Mouse (Mus musculus): ENCODE results near the gene Pitpnm2. TPM values are rescaled to one million over a fixed set of nuclear protein-coding genes. Genes with fewer than 3 reads are reported as not detected.

Gene Pitpnm2
- polyA plus RNA-seq, 1 experiment from 2014 or later = 9.8 TPM

DNA sequence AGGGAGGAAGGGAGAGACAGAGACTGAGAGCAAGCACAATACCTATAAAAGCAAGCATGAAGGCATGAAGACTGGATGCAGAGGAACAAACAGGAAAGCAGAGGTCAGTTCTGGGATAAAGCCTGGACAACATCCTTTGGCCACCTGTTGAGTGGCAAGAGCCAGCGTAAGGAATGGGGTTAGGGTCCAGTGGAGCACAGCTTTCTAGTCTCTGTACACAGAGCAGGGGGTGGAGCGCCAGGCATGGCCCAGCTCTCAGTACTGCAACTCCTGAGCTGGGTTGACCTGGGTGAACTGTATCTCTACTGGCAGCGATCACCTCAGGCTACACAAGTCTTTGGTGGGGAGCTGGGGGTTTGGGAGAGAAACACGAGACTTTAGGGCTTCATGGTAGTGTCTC lies 77.3 kb downstream of the Pitpnm2 start:
- H3K9ac ChIP-seq = no peak overlapping the region
- ATAC-seq (ENCODE audit: insufficient read depth) (no peak), DNase-seq (no peak)
- H3K4me1 ChIP-seq (ENCODE audit: insufficient read depth) = peaks cover 8% of the 10 kb centered on the region
- WGBS = 90% methylated on average over 4 of the region's 4 CpGs
- H3K27me3 ChIP-seq (ENCODE audit: insufficient read depth, low read length) = no peaks in the 10 kb centered on the region
- TF ChIP-seq CTCF (IDR thresholded peaks at IDR 0.05; ENCODE audit: low read depth) = no peak
- H3K4me2 ChIP-seq = no peak overlapping the region
- H3K9me3 ChIP-seq (ENCODE audit: low read depth, low read length) = no peaks in the 10 kb centered on the region
- no peaks in the 10 kb centered on the region for H3K36me3 ChIP-seq (ENCODE audit: insufficient read depth)
- no peak overlapping the region for H3K4me3 ChIP-seq (ENCODE audit: low read depth, low read length)
- H3K27ac ChIP-seq (ENCODE audit: low read depth) = no peak overlapping the region; the same call in 1 of the 2 replicates

DNA sequence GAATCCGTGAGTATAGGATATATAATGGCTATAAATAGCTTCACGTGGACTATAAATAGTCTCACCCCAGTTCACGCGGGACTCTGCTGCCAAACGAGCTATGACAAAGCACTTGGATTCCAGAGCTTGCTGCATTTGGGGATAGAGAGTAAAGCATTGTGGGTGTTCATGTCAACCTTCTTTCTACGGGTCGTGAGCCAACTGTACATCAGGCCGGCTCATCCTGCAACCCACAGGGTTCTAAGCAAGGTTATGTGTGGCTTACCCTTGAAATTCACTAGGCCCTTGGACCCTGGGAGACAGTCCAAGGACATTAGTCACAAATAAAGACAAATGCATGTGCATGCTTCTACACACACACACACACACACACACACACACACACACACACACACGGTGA lies 77.8 kb downstream of the Pitpnm2 start:
- WGBS = 44% methylated on average over 9 of the region's 9 CpGs
- Histone ChIP-seq H3K9ac (no peak overlapping the region), H3K4me2 (no peak overlapping the region), H3K9me3 (ENCODE audit: low read depth, low read length) (no peaks in the 10 kb centered on the region), H3K4me1 (ENCODE audit: insufficient read depth) (peaks cover 12% of the 10 kb centered on the region), H3K4me3 (ENCODE audit: low read depth, low read length) (no peak overlapping the region), H3K36me3 (ENCODE audit: insufficient read depth) (no peaks in the 10 kb centered on the region), H3K27me3 (ENCODE audit: insufficient read depth, low read length) (no peaks in the 10 kb centered on the region), H3K27ac (ENCODE audit: low read depth) (no peak overlapping the region)
- DNase-seq (no peak), ATAC-seq (ENCODE audit: insufficient read depth) (no peak)
- no peak for TF ChIP-seq CTCF (IDR thresholded peaks at IDR 0.05; ENCODE audit: low read depth)

DNA sequence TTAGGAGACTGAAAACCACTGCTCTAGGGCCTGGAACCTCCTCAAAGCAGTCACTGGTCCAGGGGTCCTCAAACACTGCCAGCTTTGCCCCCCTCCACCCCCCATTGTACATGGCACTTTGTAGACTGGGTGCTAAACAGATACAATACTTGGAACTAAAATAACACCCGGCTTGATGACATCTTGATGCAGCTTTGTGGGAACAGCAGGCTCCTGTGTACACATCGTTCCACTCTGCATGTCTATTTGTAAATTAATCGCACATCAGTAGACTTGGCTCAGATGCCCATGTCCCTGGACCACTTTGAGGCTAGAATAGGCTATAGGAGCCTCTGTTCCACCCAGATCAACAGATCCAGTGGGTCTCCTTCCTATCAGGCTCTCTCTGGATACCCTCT lies 80.3 kb downstream of the Pitpnm2 start:
- Histone ChIP-seq H3K9ac (no peak overlapping the region), H3K27me3 (ENCODE audit: insufficient read depth, low read length) (no peaks in the 10 kb centered on the region), H3K4me2 (no peak overlapping the region), H3K4me1 (ENCODE audit: insufficient read depth) (peaks cover 24% of the 10 kb centered on the region), H3K9me3 (ENCODE audit: low read depth, low read length) (no peaks in the 10 kb centered on the region), H3K36me3 (ENCODE audit: insufficient read depth) (no peaks in the 10 kb centered on the region), H3K4me3 (ENCODE audit: low read depth, low read length) (no peak overlapping the region), H3K27ac (ENCODE audit: low read depth) (no peak overlapping the region)
- no peak for TF ChIP-seq CTCF (IDR thresholded peaks at IDR 0.05; ENCODE audit: low read depth)
- no peak for DNase-seq
- no peak for ATAC-seq (ENCODE audit: insufficient read depth)
- WGBS = 94% methylated on average over 3 of the region's 3 CpGs

DNA sequence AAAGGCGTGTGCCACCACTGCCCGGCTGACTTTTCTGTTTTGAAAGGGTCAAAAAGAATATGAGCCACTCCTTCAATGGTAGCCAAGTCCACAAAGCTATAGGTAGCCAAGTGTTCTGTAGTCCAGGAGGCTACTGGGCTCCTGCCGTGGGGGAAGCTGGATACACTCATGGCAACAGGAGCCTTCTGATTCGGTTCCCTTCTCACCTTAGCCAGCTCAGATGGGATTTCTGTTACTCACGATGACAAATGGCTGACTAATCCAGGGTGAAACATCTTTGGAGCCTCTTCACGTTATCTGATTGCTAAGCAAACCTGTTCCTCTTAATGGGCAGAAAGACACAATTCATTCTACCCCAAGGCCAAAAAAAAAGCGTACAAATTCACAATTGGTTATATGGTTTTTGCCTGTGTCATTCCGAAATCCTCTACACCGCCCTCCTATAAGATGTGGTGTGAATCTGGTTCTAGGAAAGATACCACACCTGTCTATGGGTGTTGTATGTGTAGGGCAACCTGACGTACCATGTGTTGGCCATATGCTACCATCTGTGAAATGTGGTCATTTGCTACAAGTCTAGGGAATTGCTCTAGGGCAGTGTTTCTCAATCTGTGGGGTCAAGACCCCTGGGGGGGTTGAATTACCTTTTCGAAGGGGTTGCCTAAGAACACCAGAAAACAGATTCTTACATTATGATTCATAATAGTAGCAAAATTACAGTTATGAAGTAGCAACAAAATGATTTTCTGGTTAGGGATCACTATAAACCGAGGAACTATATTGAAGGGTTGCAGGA lies 80.9 kb downstream of the Pitpnm2 start:
- Histone ChIP-seq H3K4me1 (ENCODE audit: insufficient read depth) (peaks cover 24% of the 10 kb centered on the region), H3K9ac (no peak overlapping the region), H3K4me2 (no peak overlapping the region), H3K9me3 (ENCODE audit: low read depth, low read length) (no peaks in the 10 kb centered on the region), H3K27me3 (ENCODE audit: insufficient read depth, low read length) (no peaks in the 10 kb centered on the region), H3K27ac (ENCODE audit: low read depth) (no peak overlapping the region), H3K4me3 (ENCODE audit: low read depth, low read length) (no peak overlapping the region), H3K36me3 (ENCODE audit: insufficient read depth) (no peaks in the 10 kb centered on the region)
- ATAC-seq (ENCODE audit: insufficient read depth) (no peak), DNase-seq (no peak)
- TF ChIP-seq CTCF (IDR thresholded peaks at IDR 0.05; ENCODE audit: low read depth) = no peak
- 78% methylated on average over 12 of the region's 12 CpGs for WGBS

DNA sequence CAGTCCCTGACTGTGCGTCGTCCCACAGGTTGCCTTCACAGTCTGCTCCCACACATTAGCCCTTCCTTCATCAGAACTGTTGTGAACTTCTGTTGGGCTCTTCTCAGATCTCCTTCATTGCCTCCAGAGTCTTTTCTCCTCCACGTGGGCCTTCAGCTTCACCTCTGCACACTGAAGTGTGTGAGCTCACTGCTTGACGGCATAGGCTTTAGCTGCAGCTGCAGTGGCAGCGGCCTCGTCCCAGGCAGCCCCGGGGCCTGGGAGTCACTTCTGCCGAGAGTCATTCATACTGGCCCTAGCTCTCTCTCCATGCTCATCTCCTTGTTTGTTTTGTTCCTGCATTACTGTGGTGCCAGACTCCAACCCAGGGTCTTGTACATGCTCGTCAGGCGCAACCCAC lies 81.9 kb downstream of the Pitpnm2 start:
- Histone ChIP-seq H3K27me3 (ENCODE audit: insufficient read depth, low read length) (no peaks in the 10 kb centered on the region), H3K4me1 (ENCODE audit: insufficient read depth) (peaks cover 20% of the 10 kb centered on the region), H3K4me3 (ENCODE audit: low read depth, low read length) (no peak overlapping the region), H3K27ac (ENCODE audit: low read depth) (peak overlapping the region; percentile 58; the same call in 1 of the 2 replicates), H3K36me3 (ENCODE audit: insufficient read depth) (no peaks in the 10 kb centered on the region), H3K9ac (no peak overlapping the region; the same call in 1 of the 2 replicates), H3K4me2 (no peak overlapping the region), H3K9me3 (ENCODE audit: low read depth, low read length) (no peaks in the 10 kb centered on the region)
- peak; percentile 38 for DNase-seq
- WGBS = 42% methylated on average over 10 of the region's 10 CpGs
- no peak for ATAC-seq (ENCODE audit: insufficient read depth)
- TF ChIP-seq CTCF (IDR thresholded peaks at IDR 0.05; ENCODE audit: low read depth) = no peak

DNA sequence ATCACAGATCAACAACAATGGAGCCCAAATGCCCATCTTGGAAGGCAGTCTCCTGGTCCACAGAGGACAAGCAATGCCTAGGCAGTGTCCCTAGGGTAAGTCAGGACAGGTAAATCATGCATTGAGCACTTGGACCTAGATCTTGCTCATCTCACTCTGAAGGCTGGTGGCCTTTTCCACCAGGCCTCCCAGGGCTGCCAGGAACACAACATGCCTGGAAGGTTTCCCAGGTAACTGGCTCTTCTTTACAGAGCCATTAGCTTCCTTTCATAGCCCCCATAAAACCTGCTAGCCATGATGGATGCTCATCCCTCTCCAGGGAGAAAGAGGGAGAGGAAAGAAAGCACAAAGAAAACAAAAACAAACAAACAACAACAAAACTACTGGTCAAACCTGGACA lies 82.8 kb downstream of the Pitpnm2 start:
- no peak for ATAC-seq (ENCODE audit: insufficient read depth)
- H3K27me3 ChIP-seq (ENCODE audit: insufficient read depth, low read length) = no peaks in the 10 kb centered on the region
- H3K4me3 ChIP-seq (ENCODE audit: low read depth, low read length) = no peak overlapping the region
- no peak overlapping the region for H3K27ac ChIP-seq (ENCODE audit: low read depth)
- peaks cover 26% of the 10 kb centered on the region for H3K4me1 ChIP-seq (ENCODE audit: insufficient read depth)
- H3K4me2 ChIP-seq = no peak overlapping the region
- H3K36me3 ChIP-seq (ENCODE audit: insufficient read depth) = no peaks in the 10 kb centered on the region
- DNase-seq = no peak
- no peaks in the 10 kb centered on the region for H3K9me3 ChIP-seq (ENCODE audit: low read depth, low read length)
- no peak for TF ChIP-seq CTCF (IDR thresholded peaks at IDR 0.05; ENCODE audit: low read depth)
- H3K9ac ChIP-seq = no peak overlapping the region

DNA sequence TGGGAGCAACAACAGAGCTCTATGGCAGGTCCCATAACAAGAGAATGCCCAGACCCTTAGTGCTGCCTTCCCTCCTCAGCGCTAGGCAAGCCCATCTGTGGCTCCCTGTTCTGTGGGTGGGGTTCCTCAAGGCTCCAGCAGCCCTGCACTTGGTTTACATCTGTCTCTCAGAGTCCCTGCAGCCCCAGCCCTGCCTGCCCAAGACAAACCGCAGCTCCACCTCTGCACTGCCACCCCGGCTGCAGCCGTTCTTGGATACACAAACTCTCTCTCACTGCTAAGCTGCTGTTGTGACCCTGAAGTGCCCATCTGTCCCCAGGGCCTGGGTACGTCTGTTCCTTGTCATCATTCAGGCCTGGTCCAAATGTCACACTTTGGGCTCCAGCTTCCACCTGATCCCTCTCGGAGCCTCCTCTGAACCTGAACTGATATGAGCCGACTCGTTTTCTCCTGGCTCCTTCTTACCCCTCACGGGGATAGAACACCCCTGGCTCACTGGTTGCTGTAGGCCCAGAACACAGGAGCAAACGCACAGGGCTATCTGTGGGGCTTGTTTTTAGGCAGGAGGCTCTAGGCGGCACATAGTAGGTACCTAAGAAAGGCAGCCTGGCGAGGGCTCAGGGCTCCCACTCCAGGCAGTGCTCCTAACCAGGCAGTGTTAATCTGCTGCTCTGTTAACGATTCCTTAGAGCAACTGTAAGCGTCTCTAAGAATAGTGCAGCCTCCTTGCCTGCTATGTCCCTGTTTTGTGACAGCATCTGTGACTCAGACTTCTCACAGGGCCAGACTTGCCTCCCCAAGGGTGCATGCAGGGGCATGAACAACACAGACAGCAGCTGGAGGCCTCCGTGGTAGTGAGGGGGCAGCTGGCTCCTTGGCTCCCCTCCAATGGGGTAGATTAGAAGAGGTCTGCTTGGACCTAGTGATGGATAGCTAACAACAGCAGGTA lies 83.7 kb downstream of the Pitpnm2 start:
- WGBS = 36% methylated on average over 15 of the region's 15 CpGs
- ATAC-seq (ENCODE audit: insufficient read depth) = 0 out of 2 replicates have a peak, but pooled peaks have one; percentile 9
- peaks cover 26% of the 10 kb centered on the region for H3K4me1 ChIP-seq (ENCODE audit: insufficient read depth)
- no peak overlapping the region for H3K4me2 ChIP-seq
- no peaks in the 10 kb centered on the region for H3K36me3 ChIP-seq (ENCODE audit: insufficient read depth)
- H3K9me3 ChIP-seq (ENCODE audit: low read depth, low read length) = no peaks in the 10 kb centered on the region
- TF ChIP-seq CTCF (IDR thresholded peaks at IDR 0.05; ENCODE audit: low read depth) = no peak
- H3K9ac ChIP-seq = no peak overlapping the region
- 0 out of 2 replicates have a peak overlapping the region, but pooled peaks have one; percentile 42 for H3K27ac ChIP-seq (ENCODE audit: low read depth)
- DNase-seq = peak; percentile 25
- no peaks in the 10 kb centered on the region for H3K27me3 ChIP-seq (ENCODE audit: insufficient read depth, low read length)
- H3K4me3 ChIP-seq (ENCODE audit: low read depth, low read length) = no peak overlapping the region
